Mouse (Mus musculus): ENCODE data around the gene Gm21119. TPM values are rescaled to one million over a fixed set of nuclear protein-coding genes. Genes with fewer than 3 reads are reported as not detected.

Gm21119 gene
- polyA plus RNA-seq (2014; fragmentation: Illumina TruSeq; extraction: RNeasy Lipid Tissue Mini Kit (QIAGEN cat#74804); ENCODE audit: insufficient read depth, low read depth, low replicate concordance) = not detected

DNA sequence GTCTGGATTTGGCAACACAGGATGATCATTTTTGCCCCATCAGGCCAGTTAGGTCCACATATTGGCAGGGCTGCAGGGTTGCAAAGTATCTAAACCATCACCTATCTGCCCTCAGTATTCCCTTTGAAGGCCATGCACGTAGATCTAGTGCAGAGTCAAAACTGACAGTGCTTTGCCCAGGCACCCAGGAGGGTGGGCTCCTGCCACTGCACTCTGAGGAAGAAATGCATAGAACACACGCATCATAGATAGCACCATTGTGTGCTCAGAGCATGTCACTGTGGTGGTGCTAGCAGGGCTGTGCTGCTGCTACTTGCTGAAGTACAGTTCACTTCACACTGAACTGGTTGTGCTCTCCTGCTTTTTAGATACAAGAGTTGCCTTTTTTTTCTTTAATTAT lies at the start of gene Gm21119:
Gm21119 (plus strand) TSS at position 301 of the 400 bp plus-strand sequence.

